9 mouse cellular contexts compared by ENCODE assay signal in genomic region chr4:155652283-155653085, GRCm38 (mm10). TPM values are rescaled to one million over a fixed set of nuclear protein-coding genes. Genes with fewer than 3 reads are reported as not detected.
DNase-seq lines count a peak whose midpoint lies in the region; ATAC-seq and TF ChIP-seq lines count a peak whose summit lies in the region.
"Had no signal": no experiment of that assay in that cellular context is flagged by ENCODE, and none has a peak within 500 bp of the region (broad histone marks: within the 10 kb centered on the region; RNA-seq: fewer than 3 reads in every experiment).

No protein-coding gene starts in this region.

- peak overlapping the region; percentile 95 for H3K4me2 ChIP-seq in embryonic facial prominence, embryonic 11.5 days (ENCODE audit: low read depth, low read length)
- peak overlapping the region; percentile 73 for H3K4me2 ChIP-seq in intestine, embryonic 16.5 days (ENCODE audit: low read depth, low read length)
- H3K4me2 ChIP-seq in neural tube, embryonic 14.5 days (ENCODE audit: low read depth, low read length) = peak overlapping the region; percentile 63

- H3K79me2 ChIP-seq in liver, adult 2 months (ENCODE audit: control insufficient read depth, insufficient read depth, low read length) = no peaks in the 10 kb centered on the region

- no peak for TF ChIP-seq CTCF in liver, adult 2 months (IDR thresholded peaks at IDR 0.05; ENCODE audit: low read depth, low read length)

- no peaks in the 10 kb centered on the region for H3K9me3 ChIP-seq in embryonic facial prominence, embryonic 11.5 days (replicated peaks; ENCODE audit: control insufficient read depth, low read length)
- no peaks in the 10 kb centered on the region for H3K9me3 ChIP-seq in intestine, embryonic 16.5 days (ENCODE audit: control insufficient read depth, low read length)
- no peaks in the 10 kb centered on the region for H3K9me3 ChIP-seq in neural tube, embryonic 14.5 days (ENCODE audit: control insufficient read depth, low read length)

- peak overlapping the region; percentile 54 for H3K9ac ChIP-seq in liver, adult 2 months (ENCODE audit: low read depth, low read length)
- peak overlapping the region; percentile 69 for H3K9ac ChIP-seq in embryonic facial prominence, embryonic 11.5 days (replicated peaks; ENCODE audit: low read length)
- H3K9ac ChIP-seq in intestine, embryonic 16.5 days (ENCODE audit: low read depth, low read length) = peak overlapping the region; percentile 73
- peak overlapping the region; percentile 48 for H3K9ac ChIP-seq in neural tube, embryonic 14.5 days (replicated peaks; ENCODE audit: low read depth, low read length)

- ATAC-seq in embryonic facial prominence, embryonic 11.5 days (replicated peaks; ENCODE audit: insufficient number of reproducible peaks, low FRiP score, low TSS enrichment, low read depth) = no peak
- ATAC-seq in intestine, embryonic 16.5 days = no peak
- no peak for ATAC-seq in neural tube, embryonic 14.5 days (ENCODE audit: low read depth)

- 32% methylated on average over 36 of the region's 36 CpGs for WGBS in liver, adult 2 months
- WGBS in embryonic facial prominence, embryonic 11.5 days = 16% methylated on average over 36 of the region's 36 CpGs
- 27% methylated on average over 36 of the region's 36 CpGs for WGBS in intestine, embryonic 16.5 days
- WGBS in neural tube, embryonic 14.5 days = 20% methylated on average over 35 of the region's 36 CpGs

- H3K4me1 ChIP-seq in liver, adult 2 months (ENCODE audit: control insufficient read depth, insufficient read depth, low read length) = 0 out of 2 replicates have a peak, but pooled peaks cover 2% of the 10 kb centered on the region
- H3K4me1 ChIP-seq in embryonic facial prominence, embryonic 11.5 days (ENCODE audit: control insufficient read depth, insufficient read depth, low read length) = peaks cover 22% of the 10 kb centered on the region
- peaks cover 43% of the 10 kb centered on the region for H3K4me1 ChIP-seq in intestine, embryonic 16.5 days (ENCODE audit: control insufficient read depth, insufficient read depth, low read length)
- peaks cover 22% of the 10 kb centered on the region for H3K4me1 ChIP-seq in neural tube, embryonic 14.5 days (ENCODE audit: control insufficient read depth, insufficient read depth, low read length)

- DNase-seq in liver, adult 2 months (ENCODE audit: extremely low read depth, low read depth, low spot score) = no peak
- no peak for DNase-seq in liver
- no peak for DNase-seq in embryonic facial prominence, embryonic 11.5 days (ENCODE audit: low spot score)
- no peak for DNase-seq in spleen, postnatal 10 days (ENCODE audit: low spot score in 2 of 2)
- DNase-seq in spleen, postnatal 36 days (ENCODE audit: low spot score in 2 of 2) = no peak
- no peak for DNase-seq in lung, adult 18-20 months

- no peak for TF ChIP-seq POLR2A in liver, adult 2 months (IDR thresholded peaks at IDR 0.05; ENCODE audit: extremely low read depth, insufficient read depth, low read length)

- peaks cover 24% of the 10 kb centered on the region for H3K36me3 ChIP-seq in liver, adult 2 months (ENCODE audit: control insufficient read depth, insufficient read depth, low read length)
- H3K36me3 ChIP-seq in embryonic facial prominence, embryonic 11.5 days (replicated peaks; ENCODE audit: control insufficient read depth, insufficient read depth, low read depth, low read length) = peaks cover 7% of the 10 kb centered on the region
- H3K36me3 ChIP-seq in intestine, embryonic 16.5 days (ENCODE audit: control insufficient read depth, insufficient read depth, low read length) = peaks cover 18% of the 10 kb centered on the region
- H3K36me3 ChIP-seq in neural tube, embryonic 14.5 days (ENCODE audit: control insufficient read depth, insufficient read depth, low read length) = peaks cover 41% of the 10 kb centered on the region

- H3K4me3 ChIP-seq in liver, adult 2 months (ENCODE audit: insufficient read depth, low read depth, low read length) = peak overlapping the region; percentile 37; the same call in 1 of the 2 replicates
- H3K4me3 ChIP-seq in embryonic facial prominence, embryonic 11.5 days (ENCODE audit: low read depth, low read length) = peak overlapping the region; percentile 42
- H3K4me3 ChIP-seq in intestine, embryonic 16.5 days (ENCODE audit: low read length) = peak overlapping the region; percentile 49
- H3K4me3 ChIP-seq in neural tube, embryonic 14.5 days (ENCODE audit: low read depth, low read length) = peak overlapping the region; percentile 31

- no peak overlapping the region for H3K27ac ChIP-seq in liver, adult 2 months (replicated peaks; ENCODE audit: insufficient read depth, low read depth, low read length)
- H3K27ac ChIP-seq in embryonic facial prominence, embryonic 11.5 days (replicated peaks; ENCODE audit: low read depth, low read length) = no peak overlapping the region
- H3K27ac ChIP-seq in intestine, embryonic 16.5 days (ENCODE audit: low read length) = peak overlapping the region; percentile 82
- no peak overlapping the region for H3K27ac ChIP-seq in neural tube, embryonic 14.5 days (ENCODE audit: low read depth, low read length)

- no peaks in the 10 kb centered on the region for H3K27me3 ChIP-seq in liver, adult 2 months (ENCODE audit: control insufficient read depth, insufficient read depth, low read length)
- peaks cover 42% of the 10 kb centered on the region for H3K27me3 ChIP-seq in embryonic facial prominence, embryonic 11.5 days (ENCODE audit: control insufficient read depth, insufficient read depth, low read length)
- no peaks in the 10 kb centered on the region; the same call in 1 of the 2 replicates for H3K27me3 ChIP-seq in intestine, embryonic 16.5 days (replicated peaks; ENCODE audit: control insufficient read depth, insufficient read depth, low read length)
- peaks cover 55% of the 10 kb centered on the region for H3K27me3 ChIP-seq in neural tube, embryonic 14.5 days (ENCODE audit: control insufficient read depth, insufficient read depth, low read length)

RNA-seq across cellular contexts. Expression of gene Mmp23, which starts 0.7 kb away (rescaled TPM):
- total RNA-seq in liver, adult 2 months (2014; rRNA removed) = 1.7 and 1.8 TPM in 2 replicates
- polyA plus RNA-seq in liver, adult 2 months (2012; rRNA removed) = 2.7 and 3.0 TPM in 2 replicates
- 6.3 and 8.7 TPM in 2 replicates for polyA plus RNA-seq in embryonic facial prominence, embryonic 11.5 days (2014; fragmentation: Nextera tagmentation; extraction: Ambion mirVana)
- polyA plus RNA-seq in intestine, embryonic 16.5 days (2015; fragmentation: Nextera tagmentation; extraction: Ambion mirVana) = 39.6 and 41.3 TPM in 2 replicates
- polyA plus RNA-seq in neural tube, embryonic 14.5 days (2014; fragmentation: Nextera tagmentation; extraction: Ambion mirVana) = 1.3 and 6.6 TPM in 2 replicates

RNA-seq across cellular contexts. Expression of gene Gm10563, which starts 7.3 kb away (rescaled TPM):
- not detected in 2 replicates for total RNA-seq in liver, adult 2 months (2014; rRNA removed)
- polyA plus RNA-seq in liver, adult 2 months (2012; rRNA removed) = not detected in 2 replicates
- polyA plus RNA-seq in embryonic facial prominence, embryonic 11.5 days (2014; fragmentation: Nextera tagmentation; extraction: Ambion mirVana) = not detected in 2 replicates
- not detected in 2 replicates for polyA plus RNA-seq in intestine, embryonic 16.5 days (2015; fragmentation: Nextera tagmentation; extraction: Ambion mirVana)
- polyA plus RNA-seq in neural tube, embryonic 14.5 days (2014; fragmentation: Nextera tagmentation; extraction: Ambion mirVana) = not detected in 2 replicates
- polyA plus RNA-seq: large intestine, adult 2 months had no signal

RNA-seq across cellular contexts. Expression of gene Mib2, which starts 16.5 kb away (rescaled TPM):
- total RNA-seq in liver, adult 2 months (2014; rRNA removed) = 16.4 and 19.0 TPM in 2 replicates
- polyA plus RNA-seq in liver, adult 2 months (2012; rRNA removed) = 32.2 and 35.8 TPM in 2 replicates
- polyA plus RNA-seq in embryonic facial prominence, embryonic 11.5 days (2014; fragmentation: Nextera tagmentation; extraction: Ambion mirVana) = 11.0 and 11.8 TPM in 2 replicates
- 18.6 and 18.7 TPM in 2 replicates for polyA plus RNA-seq in intestine, embryonic 16.5 days (2015; fragmentation: Nextera tagmentation; extraction: Ambion mirVana)
- polyA plus RNA-seq in neural tube, embryonic 14.5 days (2014; fragmentation: Nextera tagmentation; extraction: Ambion mirVana) = 35.5 and 36.8 TPM in 2 replicates

RNA-seq across cellular contexts. Expression of gene Cdk11b, which starts 27.8 kb away (rescaled TPM):
- 8.5 and 11.2 TPM in 2 replicates for total RNA-seq in liver, adult 2 months (2014; rRNA removed)
- polyA plus RNA-seq in liver, adult 2 months (2012; rRNA removed) = 8.8 and 10.6 TPM in 2 replicates
- 65.3 and 71.2 TPM in 2 replicates for polyA plus RNA-seq in embryonic facial prominence, embryonic 11.5 days (2014; fragmentation: Nextera tagmentation; extraction: Ambion mirVana)
- polyA plus RNA-seq in intestine, embryonic 16.5 days (2015; fragmentation: Nextera tagmentation; extraction: Ambion mirVana) = 48.4 and 49.8 TPM in 2 replicates
- polyA plus RNA-seq in neural tube, embryonic 14.5 days (2014; fragmentation: Nextera tagmentation; extraction: Ambion mirVana) = 46.7 and 54.1 TPM in 2 replicates

RNA-seq across cellular contexts. Expression of gene Fndc10, which starts 41.7 kb away (rescaled TPM):
- 0.37 and 0.54 TPM in 2 replicates for total RNA-seq in liver, adult 2 months (2014; rRNA removed)
- 0.77 and 1.2 TPM in 2 replicates for polyA plus RNA-seq in liver, adult 2 months (2012; rRNA removed)
- 2.1 TPM in 2 replicates for polyA plus RNA-seq in embryonic facial prominence, embryonic 11.5 days (2014; fragmentation: Nextera tagmentation; extraction: Ambion mirVana)
- polyA plus RNA-seq in intestine, embryonic 16.5 days (2015; fragmentation: Nextera tagmentation; extraction: Ambion mirVana) = 1.9 and 2.0 TPM in 2 replicates
- 8.5 and 10.4 TPM in 2 replicates for polyA plus RNA-seq in neural tube, embryonic 14.5 days (2014; fragmentation: Nextera tagmentation; extraction: Ambion mirVana)
